Mouse (Mus musculus): ENCODE data around the gene Nrxn1.

Nrxn1 gene

DNA sequence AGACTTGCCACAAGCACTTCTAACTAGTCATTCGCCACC lies at the start of gene Nrxn1:
TSS of gene Nrxn1 (minus strand) at position 30 of the 39 bp plus-strand sequence.
- DNase-seq = no peak

DNA sequence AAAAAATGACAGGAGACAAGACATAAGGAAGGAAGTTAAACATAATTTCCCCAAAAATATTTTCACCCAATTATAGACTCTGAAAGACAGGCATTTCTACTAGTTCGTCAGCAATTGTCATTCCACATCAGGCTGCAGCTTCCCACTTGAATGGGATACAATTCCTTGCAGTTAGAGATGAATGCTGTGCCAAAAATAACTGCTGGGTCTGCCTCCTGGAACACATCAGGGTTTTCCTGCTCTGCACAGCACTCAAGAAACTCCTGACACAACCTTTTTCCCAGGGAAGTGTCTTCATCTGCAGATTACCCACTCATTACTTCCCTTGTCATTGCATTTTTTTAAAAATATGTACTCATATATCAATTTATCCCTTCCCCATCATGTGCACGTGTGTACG lies 44.0 kb upstream of the Nrxn1 start:
- no peak for DNase-seq

DNA sequence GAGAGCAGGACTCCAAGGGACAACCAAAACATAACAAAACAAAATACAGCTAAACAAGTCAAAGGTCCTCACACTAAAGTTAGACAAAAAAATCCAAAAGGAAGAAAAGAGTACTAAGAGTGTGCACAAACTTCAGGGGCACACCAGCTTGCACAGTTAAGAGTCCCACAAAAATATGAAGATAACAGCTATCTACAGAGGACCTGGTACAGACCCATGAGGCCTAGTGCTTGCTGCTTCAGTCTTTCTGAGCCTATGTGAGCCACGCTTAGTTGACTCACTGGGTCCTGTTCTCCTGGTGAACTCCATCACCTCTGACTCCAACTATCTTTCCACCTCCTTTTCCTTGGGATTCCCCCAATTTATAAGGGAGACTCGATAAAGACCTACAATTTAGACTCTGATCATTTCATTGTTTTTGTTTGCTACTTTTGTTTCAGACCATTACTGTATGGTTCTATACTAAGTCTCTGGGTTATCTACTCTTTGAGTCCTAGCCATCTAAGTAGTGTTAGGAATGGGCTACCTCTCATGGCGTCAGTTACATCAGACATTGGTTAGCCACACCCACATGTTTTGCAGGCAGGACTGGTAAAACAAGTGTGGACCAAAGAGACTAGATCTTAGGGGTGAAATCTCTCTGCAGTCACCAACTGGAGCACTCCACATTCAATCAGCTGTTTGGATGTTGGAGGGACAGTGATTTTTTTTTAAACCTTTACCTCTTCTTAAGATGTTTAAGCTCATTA lies 20.2 kb upstream of the Nrxn1 start:
- DNase-seq = no peak

DNA sequence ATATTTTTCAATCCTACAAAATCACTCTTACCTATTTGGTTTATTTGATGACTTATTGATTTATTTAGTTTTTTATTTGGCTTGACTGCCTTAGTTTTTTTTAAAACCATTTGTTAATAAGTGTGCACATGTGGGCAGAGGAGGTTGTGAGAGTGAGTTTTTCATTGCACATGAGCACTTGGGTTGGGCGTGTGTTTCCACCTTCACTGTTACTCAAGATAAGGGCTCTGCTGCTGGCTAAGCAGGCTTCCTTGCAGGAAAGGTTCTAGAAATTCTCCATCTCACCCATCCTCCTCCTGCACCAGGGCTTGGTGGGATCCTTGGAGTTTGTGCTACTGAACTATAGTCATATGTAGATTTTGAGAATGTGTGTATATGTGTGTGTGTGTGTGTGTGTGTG lies 19.2 kb upstream of the Nrxn1 start:
- no peak for DNase-seq

DNA sequence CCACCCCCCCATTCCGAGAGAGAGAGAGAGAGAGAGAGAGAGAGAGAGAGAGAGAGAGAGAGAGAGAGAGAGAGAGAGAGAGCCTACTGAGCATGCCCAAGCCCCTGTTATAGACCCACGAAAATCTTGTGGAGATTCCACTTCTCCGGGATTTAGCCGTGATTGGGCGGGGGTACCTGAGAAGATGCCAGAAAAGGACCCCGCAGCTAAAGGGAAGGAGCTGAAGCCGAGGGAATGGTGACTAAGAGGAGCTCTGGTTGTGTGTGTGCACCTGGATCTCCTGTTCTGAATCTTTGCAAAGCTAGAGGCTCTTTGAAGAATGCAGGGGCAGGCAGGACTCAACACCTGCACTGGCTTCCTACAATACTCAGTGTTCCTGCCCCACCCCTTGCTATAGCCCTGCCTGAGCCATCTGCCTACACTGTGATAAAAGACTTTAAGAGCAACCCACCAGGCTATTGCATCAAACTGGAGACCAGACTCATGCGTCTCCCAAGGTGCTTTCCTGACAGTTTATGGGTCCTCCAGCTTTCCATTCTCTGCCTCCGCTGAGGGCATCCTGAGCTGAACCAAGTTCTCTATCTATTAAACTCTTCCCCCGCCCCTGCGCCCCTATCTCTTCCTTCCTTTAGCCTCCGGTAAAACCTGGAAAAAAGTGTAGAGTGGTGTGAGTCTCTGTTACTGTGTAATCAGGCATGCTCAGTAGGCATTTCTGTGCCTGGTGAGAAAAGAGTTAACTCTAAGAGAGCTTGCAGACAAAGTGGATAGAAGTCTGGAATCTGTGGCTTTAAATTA lies 407 bp upstream of the Nrxn1 start:
- no peak for DNase-seq

DNA sequence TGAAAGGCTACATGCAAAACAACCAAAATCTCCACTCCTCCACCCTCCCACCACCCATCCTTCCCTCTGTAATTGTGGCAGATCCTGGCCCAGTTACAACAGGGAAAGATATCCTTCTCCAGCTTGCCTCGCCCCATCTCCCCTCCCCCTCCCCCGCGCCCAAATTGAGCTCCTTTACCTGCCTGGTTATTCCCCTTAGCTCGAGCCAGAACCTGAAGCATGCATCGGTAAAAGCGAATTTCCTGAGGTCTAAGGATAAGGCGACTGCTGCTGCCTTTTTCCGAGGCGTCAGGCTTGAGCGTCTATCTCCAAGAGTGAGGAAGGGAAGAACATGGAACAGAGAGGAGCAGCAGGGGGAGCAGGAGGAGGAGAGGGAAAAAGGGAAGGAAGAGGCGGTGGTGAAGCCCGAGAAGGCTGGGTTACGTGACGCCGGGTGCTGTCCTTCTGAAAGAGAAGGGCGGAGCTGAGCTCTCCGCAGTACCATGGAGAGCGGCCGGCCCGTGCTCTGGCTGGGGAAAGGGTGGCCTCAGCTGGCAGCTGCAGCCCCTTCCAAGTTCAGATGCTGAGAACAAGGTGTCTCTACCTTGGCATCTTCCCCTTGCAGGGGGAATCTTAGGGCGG lies 340 bp downstream of the Nrxn1 start:
- DNase-seq = peak; percentile 48

DNA sequence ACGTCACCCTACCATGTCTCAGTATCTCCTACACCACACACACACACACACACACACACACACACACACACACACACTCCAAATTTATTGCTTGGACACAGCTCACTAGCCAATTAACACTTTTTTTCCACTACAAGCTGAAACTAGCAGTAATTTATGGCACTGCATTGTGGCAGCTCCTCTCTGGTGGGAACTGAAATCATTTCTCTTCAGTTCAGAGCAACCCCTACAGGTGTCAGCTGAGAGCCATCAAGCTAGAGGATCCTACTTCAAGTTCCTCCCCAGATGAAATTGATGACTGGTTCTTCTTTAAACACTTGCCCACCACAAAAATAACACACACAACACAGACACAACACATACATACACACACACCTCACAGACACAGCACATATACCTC lies 2.2 kb downstream of the Nrxn1 start:
- DNase-seq = no peak

DNA sequence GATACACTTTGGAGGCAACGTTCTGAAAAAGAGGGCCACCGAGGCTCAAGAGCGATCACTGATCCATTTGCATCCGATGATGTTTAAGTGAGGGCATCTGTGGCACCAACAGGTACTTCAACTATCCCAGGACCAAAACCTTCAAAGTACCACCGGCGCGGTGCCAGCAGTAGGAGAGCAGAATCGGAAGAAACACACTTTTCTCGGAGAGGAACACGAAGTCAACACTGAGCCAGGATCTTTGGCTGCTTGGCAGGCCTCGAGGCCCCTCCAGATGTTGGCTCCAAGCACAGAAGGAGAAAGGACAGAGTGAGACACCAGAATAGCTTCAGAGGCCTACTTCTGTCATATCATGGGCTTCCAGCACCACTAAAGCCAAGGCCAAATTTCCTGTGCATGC lies 3.9 kb downstream of the Nrxn1 start:
- DNase-seq = no peak

DNA sequence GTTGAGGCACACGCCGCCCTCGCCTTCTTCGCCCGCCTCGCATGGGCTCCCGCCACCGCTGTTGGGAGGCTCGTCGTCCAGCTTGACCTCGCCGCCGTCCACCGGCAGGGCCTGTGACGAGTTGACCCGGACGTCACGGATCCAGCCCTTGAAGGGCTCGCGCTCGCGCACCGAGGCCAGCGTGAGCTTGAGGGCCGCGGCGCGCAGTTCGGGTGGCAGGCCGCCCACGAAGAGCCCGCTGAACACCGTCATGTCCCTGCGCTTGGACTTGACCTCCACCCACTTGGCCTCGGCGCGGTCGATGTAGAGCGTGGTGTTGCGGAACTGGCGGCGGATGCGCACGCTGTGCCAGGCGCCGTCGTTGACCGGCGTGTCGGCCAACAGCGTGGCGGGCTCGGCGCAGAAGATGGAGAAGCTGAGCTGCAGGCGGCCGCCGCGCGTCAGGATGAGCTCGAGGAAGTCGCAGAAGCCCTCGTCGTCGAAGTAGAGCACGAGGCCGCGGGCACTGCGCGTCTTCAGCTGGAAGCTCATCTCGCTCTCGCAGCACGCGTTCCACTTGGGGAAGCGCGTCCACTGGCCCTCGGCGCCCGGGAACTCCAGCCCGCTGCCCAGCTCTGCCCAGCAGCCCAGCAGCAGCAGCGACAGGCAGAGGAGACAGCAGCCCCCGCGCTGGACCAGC lies 4.7 kb downstream of the Nrxn1 start:
- no peak for DNase-seq

DNA sequence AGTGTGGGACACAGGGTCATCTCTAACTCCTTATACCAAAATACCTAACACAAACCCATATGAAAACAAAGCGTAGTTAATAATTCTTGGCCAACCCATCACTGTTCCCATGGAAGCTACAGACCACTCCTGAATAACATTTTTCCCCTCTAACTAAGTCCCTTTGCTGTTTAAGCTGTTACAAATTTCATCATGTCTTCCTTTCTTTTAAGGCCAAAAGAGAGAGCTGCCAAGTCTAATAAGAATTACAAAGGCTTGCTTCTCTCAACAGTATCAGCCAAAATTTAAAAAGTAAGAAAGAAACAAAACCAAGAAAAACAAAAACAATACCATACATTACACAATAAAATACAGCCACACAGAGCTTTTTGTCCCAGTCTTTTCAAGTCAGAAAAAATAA lies 6.5 kb downstream of the Nrxn1 start:
- DNase-seq = no peak

DNA sequence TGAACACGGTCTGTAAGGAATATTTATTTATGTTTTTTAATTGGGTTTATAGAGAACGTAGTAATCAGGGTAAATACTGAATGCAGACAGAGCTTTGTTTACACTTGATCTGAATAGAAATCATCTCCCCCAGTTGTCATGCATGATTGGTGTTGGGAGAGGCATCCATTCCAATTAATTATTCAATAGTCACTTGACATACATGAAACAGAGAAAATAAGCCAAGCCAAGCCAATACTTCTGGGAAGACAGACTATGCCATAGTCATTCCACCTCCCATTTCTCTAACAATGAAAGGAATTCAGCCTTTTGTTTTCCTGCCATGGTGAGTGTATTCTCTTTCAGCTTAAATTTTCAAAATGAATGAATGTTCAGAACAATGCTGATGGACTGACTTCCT lies 7.5 kb downstream of the Nrxn1 start:
- DNase-seq = no peak

DNA sequence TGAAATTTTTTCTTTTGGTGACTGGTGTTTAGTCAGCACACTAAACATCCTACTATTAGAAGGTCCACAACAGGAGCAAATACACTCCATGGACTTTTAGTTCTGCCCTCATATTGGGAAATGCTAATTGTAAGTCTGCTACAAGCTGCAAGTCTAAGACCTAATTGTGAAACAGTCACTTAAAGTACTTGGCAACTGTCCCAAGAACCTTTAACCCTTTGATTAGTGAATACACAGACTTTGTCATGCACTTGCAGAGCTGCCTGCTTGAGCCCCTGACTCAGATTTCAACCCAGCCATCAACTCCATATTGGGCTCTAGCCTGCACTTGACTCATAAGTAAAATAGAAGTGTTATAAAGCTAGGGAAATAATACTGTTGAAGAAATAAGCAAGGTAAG lies 13.8 kb downstream of the Nrxn1 start:
- no peak for DNase-seq

DNA sequence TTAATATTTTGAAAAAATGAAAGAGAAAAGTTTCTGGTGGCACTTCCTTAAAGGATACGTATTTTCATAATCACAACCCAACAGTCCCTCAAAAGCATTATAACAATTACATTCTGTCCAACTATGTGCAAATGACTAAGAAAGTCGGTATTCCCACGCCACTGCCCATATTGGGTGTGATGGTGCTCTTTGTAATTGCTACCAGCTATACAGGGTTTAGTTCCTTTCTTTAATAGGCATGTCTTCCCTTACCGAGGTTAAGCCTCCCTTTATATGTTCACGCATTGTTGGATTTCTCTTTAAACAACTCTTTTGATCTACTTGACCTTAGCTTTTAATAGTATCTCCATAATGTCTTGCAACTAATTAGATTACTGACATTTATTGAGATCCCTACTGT lies 18.1 kb downstream of the Nrxn1 start:
- DNase-seq = no peak

DNA sequence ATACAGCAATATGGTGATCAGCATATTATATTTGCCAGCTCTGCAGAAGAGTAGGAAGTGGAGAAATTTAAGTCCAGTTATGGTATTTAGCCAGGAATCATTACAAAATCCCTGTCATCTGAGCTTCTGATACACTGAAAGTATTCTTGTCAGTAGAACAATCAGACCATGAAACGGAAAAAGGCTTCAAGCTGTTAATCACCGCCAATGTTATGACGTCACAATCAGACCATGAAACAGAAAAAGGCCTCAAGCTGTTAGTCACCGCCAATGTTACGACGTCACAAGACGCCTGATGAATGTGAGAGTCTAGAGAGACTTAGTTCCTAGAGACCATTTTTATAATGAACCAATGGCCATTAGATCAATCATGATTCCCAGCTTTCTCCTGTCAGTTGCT lies 59.4 kb downstream of the Nrxn1 start:
- no peak for DNase-seq

DNA sequence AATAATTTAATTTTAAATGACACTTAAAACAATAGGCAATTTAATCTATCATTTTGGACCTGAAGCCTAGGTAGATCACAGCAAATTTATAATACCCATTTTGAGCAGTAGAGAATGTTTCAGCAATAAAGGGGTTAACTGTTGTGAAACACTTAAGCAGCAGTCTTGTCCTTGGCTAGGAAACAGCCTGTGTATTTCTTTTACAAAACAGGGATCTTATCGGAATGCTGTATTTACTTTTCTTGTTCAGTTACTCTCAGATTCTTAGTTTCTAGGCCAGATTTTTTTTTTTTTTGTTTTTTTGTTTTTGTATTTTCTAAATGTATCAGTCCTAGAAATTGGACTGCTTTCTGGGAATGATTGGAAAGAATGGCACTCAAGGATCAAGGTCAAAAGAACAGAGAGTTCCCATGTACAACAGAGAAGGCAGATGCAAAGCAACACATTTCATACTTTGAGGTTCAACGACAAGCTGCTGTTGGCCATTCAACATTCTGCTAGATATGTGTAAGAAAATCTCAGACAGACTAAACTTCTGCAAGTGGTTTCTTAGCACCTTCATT lies 67.7 kb downstream of the Nrxn1 start:
- DNase-seq = no peak

DNA sequence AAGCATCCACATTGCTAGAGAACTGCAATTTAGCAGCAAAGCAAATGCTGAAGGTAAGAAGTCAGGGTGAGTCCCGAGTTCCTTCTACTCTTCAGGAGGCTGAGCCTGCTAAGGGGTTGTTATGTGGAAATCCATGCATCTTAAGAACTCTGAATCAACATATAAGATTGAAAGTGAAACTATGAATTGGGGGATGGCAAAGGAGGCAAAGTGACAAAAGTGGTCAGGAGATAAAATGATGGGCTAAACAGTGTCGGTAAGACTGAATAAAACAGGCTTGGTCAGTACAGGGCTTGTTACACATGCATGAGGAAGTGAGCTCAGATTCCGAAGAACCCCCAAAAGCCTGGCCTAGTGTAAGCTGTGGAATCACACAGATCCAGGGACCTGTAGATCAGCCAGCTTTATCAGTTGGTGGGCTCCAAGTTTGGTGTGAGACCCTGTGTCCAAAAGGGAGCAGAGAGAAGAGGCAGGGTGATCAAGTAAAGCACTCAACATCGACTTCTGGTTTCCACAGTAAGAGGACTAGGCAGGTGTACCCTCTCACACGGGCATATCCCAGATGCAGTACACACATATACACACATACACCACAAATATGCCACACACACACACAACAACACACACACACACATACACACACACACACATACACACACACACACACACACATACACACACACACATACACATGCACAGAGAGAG lies 85.3 kb downstream of the Nrxn1 start:
- no peak for DNase-seq

DNA sequence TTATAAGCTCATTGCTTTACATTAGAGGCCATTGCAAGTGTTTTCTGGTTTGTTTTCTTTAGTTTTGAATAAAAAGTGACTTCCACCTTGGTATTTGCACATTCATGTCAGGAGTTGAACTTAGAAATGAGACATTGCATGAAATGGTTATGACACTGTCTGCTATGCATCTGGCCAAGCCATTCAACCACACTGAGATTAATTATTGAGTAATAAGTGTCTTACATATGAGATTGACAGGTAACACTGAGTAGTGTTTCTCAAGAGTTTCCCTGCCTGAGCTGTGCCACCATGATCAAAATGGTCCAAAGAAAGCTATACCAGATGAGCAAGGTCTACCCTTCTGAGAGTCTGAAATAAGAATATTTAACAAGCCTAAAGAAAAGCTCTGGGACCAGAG lies 92.5 kb downstream of the Nrxn1 start:
- DNase-seq = no peak

DNA sequence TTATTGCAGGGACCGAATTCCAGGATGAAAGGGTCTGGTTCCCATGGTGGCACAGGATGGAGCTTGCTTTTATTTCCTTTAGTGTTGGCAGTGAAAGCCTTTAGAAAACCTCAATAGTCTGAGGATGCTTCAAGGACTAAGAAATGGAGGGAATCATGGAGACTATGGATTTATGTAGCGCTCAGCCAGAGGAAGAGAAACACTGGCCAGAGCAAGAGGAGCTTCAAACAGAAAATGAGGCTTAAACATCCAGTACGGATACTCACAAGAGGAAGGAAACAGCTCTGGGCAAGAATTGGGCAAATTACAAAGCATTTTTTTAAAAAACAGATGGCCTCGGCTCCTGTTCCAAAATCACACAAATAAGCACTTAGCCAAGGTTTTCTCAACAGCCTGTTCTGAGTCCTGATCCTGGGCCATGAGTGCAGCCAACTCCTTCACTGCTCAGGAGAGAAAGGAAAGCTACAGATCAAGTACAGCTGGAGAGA lies 93.2 kb downstream of the Nrxn1 start:
- no peak for DNase-seq

DNA sequence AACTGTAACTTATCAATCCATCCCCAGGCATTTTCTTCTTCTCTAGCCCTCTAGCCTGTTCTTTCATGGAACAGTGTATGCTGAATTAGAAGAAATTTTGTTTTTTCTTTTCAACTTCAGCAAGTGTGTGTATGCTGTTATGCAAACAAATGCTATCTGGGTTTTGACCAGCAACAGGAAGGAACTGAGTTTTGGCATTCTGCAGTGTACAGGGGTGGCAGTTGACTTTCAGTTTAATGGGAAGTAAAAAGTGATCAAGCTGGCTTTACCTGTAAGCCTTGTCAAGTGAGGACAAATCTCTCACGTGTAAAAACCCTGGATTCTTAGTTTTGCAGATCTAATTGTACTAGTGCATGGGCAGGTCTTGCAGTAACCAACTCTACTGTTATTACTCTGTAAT lies 95.2 kb downstream of the Nrxn1 start:
- DNase-seq = no peak

DNA sequence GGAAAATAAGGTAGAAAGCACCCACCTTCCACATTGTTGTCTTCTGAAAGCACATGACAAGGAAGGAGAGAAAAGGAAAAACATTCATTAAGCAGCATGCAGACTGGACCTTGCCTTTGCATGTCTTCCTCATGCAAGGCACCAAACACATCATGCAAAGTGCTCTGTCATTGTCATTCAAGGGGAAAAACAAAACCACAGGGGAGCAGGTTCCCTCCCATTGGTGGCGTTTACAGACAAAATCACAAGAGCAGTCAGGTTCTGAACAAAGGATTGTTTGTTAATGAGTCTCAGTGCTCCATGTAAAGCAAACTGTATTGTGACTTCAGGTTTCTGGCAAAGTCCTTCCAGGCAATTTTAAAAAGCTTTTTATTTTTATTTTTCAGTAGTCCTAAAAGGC lies 97.4 kb downstream of the Nrxn1 start:
- no peak for DNase-seq

DNA sequence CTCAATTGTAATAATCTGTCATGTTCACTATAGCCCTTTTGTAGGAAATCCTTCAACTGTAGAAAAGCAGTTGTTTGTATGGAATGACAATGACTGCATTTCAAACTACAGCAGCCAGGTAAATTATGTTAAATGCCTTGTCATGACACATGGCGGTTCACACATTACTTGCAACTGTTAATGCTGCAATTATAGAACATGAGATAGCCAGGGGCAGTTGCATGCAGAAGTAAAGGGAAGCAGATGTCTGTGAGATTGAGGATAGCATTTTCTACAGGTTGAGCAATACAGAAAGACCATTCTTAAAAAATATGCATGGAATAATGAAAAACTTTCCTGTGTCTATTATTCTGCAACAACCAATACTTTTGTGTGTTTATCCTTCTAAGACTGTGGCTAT lies 98.6 kb downstream of the Nrxn1 start:
- no peak for DNase-seq

DNA sequence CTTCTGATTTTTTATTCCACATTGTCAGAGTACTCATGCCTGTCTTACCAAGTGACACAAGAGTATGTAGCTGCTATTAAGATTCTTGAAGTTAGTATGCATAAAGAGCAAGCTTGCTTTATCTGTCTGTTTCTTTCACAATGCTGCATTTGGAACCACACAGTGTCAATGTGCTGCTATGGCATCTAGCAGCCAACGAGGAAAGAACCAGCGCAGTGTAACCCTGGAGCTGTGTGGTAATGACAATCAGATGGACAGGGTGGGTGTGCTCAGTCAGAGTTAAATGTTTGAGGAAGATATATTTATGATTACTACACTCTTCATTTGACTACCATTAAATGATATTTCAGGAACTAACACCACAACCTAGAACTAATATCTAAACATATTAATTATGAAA lies 102.1 kb downstream of the Nrxn1 start:
- DNase-seq = no peak

DNA sequence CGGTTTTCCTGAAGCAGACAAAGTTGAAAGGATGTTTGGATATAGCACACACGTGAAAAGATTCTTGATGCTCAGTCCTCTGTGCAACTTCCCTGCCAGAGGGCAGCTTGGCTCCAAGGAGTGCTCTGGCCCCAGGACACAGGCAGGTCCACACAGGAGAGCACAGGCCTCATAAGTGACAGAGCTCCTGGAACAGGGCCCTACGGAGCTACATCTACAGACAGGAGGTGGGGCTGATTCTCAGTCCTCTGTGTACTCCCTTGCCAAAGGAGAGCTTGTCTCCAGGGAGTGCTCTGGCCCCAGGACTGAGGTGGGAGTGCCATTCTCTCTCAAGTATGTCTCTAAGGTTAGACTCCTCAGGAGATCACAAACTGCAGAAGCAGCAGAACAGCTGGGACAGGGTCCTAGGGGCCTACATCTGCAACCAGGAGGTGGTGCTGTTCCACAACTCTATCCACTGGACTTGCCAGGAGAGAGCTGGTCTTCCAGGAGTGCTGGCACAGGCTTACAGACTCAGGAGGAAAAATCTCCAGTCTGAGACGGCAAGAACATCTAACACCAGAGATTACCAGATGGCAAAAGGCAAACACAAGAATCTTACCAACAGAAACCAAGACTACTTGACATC lies 129.9 kb downstream of the Nrxn1 start:
- peak; percentile 7 for DNase-seq
